Mouse (Mus musculus) cerebellum, adult 2 months (tissue): ENCODE data around the gene Hmx3.

Experiments
- CTCF ChIP-seq: fragments of 200-500 bp; IDR thresholded peaks from 2 replicates; pipeline ENCODE4 v1.5.1; 2011; ENCODE audit warnings: low read depth, mild to moderate bottlenecking, control low read depth, low read length, moderate library complexity, borderline replicate concordance; ENCODE audit not compliant: insufficient read depth
- POLR2A ChIP-seq: fragments of 200-500 bp; IDR thresholded peaks from 2 replicates; pipeline ENCODE4 v1.6.1; 2011; ENCODE audit warnings: low read length, control low read depth, borderline replicate concordance; ENCODE audit not compliant: insufficient read depth

- TF ChIP-seq CTCF: no peak
- no peak for TF ChIP-seq POLR2A
Measured at GRCm38 (mm10) chr7:131556541-131557271, 14.0 kb downstream of the Hmx3 start.
